Mouse (Mus musculus) NIH3T3 (cell line): Measurements from ENCODE around the gene Ckap2l.

Experiments used
- DNase-seq: peaks from one replicate; pipeline ENCODE4 v3.0.0-alpha.2; 2012; ENCODE audit warnings: low read depth

The Ckap2l gene

DNA sequence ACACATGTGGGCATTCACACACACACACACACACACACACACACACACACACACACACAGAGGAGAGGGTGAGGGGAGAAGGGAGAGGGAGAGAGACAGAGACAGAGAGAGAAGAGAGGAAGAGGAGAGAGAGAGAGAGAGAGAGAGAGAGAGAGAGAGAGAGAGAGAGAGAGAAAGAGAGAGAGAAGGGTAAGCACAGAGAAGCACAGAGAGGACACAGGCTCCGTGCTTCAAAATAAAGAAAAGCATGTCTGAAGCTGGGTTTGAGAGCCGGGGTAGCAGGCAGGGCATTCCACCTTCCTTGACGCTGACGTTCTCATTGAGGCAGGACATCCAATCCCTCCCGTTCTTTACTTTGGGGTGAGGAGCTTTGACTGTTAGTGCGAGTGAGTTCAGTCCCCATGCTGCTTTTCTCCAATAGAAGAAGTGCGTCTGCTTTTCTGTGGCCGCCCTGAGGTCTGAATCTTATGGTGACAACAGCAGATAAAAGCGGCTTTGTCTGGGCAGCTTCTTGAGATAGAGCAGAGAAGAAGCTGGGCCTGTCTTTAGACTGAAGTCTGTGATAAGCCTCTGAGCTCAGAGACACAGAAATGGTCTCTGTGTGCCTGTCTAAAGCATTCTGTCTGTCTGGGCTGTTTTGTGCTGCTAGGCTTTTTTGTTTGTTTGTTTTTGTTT lies 63.1 kb downstream of the Ckap2l start:
- DNase-seq: no peak

GRCm38 (mm10) chr2:129233218-129233617 lies 63.8 kb downstream of the Ckap2l start:
- DNase-seq: no peak

DNA sequence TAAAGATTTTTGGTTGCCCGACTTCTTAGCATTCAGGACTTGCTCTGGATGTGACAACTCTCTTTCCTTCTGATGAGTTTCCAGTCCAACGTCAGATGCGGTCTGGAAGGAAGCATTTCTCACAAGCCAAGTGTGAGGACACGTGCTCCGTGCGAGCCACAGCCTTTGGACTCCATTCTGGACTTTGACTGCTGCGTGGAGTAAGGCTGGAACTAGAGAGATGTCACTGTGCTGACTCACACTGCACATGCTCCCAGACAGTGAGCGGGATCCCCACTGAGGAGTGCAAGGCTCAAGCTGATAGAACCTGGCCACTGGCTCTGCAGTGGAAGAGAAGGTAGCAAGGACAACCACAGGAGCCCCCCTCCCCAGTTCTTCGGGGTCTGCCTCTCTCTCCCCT lies 64.5 kb downstream of the Ckap2l start:
- no peak for DNase-seq

- DNase-seq: no peak
Observed at GRCm38 (mm10) chr2:129232023-129232422, 65.0 kb downstream of the Ckap2l start.

DNA sequence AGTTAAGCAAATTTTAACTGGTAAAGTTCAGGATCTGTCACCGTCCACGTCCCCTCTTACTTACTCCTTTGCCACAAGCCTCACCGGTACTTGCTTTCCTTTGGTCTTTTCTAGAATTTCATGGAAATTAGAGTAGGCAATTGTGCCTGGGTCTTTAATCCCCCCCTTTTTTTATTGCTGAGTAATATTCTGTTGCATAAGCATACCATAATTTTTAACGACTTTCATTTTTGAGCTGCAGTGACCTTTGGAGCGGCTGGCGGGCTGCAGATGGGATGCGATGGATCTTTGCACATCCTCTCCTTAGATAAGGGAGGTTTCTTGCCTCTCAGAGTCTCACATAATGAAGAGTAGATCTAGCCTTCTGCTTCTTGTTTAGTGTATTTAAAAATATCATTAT lies 67.7 kb downstream of the Ckap2l start:
- no peak for DNase-seq

DNA sequence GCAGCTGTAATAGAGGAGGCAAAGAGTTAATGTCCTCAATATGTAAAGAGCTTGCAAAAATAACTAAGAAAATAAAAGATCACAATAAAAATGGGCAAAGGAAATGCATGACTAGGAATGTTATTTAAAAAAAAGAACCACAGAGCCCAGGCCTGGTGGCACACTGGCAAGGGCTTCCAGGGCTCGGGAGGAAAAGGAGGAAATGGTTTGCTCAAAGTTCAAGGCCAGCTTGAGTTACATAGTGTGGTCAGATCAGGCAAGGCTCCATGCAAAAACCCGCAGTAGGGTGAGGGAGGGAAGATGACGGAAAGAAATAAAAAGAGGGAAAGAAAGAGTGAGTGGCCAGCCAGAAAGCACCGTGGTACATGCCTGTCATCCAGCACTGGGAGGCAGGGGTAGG lies 68.4 kb downstream of the Ckap2l start:
- no peak for DNase-seq

DNA sequence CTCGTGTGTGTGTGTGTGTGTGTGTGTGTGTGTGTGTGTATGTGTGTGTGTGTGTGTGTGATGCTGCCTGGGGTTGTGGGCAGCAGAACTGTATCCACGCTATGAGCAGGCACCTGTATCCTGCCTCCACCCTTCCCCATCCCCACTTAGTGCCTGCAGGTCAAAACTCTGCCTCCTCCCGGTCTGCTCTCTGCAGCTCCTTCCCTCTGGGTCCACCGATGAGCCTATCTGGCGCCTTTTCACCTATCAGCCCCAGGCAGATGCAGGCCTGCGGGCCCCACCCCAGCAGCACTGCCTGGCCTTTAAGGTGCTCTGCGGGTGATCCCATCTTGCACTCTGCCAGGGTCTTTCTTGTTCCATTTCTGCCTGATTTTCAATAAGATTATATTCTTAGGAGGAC lies 69.3 kb downstream of the Ckap2l start:
- no peak for DNase-seq

DNA sequence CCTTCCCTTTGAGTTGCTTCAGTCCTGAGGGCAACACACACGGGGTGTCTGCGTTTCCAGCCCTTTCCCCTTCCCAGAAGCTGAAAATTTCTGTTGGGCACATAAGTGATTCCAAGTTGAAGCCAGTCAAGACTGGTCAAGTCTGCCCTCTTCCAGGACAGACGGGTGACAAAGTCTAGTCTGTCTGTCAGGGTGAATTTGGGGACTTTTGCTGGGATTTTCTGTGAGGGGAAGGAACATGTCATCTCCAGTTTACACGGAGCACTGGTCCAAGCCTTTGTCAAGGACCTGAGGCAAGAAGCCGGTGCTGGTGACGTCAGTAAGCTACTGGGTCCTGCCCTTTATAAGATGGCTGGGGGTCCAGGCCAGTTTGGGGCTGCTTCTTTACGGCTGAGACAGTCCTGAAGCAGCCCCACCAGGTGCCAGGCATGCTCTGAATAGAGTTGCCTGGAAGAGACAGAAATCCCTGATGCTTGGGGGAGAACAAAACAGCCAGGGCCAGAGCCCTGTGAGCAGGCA lies 69.9 kb downstream of the Ckap2l start:
- DNase-seq: no peak

DNA sequence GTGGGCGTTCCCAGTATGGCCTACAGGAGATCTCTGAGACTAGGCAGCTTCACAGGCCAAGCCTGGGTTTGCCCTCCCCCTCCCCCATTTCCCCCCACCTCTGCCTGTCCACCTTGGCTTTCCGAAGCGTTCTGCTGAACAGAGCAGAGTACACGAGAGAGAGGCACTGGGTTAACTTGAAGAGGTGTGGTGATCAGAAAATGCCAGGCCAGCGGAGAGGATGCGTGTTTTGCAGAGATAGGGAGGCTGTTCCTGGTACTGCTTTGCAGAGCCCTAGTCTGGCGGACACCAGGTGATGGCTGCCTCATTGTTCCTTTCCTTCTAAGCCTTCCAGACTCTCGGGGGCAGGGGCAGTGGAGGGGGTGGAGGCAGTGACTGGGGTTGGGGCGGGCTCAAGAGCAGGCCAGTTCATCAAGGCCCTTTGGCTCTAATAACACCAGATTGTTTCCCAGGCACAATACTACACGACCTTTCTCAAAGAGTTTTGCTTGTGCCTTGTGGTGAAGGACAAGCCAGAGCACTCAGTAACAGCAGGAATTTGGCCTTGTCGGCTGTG lies 70.6 kb downstream of the Ckap2l start:
- no peak for DNase-seq

- no peak for DNase-seq
Observed at GRCm38 (mm10) chr2:129225251-129225819, 71.7 kb downstream of the Ckap2l start.

GRCm38 (mm10) chr2:129224178-129224577 lies 72.8 kb downstream of the Ckap2l start:
- DNase-seq: no peak

GRCm38 (mm10) chr2:129221097-129221632 lies 75.8 kb downstream of the Ckap2l start:
- DNase-seq: no peak

DNA sequence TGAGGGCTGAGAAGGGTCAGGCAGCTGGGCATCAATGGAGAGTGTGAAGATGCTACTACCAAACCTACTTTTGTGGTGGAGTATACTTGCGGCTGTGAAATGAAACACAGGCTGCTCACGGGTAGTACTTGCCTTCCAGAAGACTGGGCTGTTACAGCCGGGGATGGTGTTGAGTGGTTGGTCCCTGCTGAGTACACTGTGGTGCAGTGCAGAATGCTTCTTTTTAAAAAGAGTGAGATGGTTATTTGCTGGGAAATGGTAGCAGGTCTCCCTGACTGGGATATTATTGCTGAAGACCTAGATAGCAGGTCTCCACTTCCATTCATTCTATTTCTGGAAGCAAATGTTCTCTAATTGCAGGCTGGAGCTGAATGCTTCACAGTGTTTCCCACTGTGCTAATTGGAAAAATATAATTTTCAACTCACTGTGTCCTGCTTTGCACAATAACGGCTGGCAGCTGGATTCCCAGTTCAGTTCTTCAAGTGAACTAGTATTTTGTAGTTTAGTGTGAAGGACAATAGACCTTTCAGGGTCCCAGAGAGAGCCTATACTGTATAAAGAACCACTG lies 78.4 kb downstream of the Ckap2l start:
- no peak for DNase-seq
